Mouse (Mus musculus) colon, adult 2 months (tissue): ENCODE results near the gene Gm10521. TPM values are rescaled to one million over a fixed set of nuclear protein-coding genes. Genes with fewer than 3 reads are reported as not detected.

Source experiments
- polyA plus RNA-seq: library from polyadenylated mRNA; depleted of rRNA; stranded (reverse); fragments of >200 nt; gene quantifications from 2 replicates; pipeline ENCODE4 v1.2.3, GENCODE M21; 2012; rRNA removed

Gene Gm10521
- 0.08 and 0.09 TPM in 2 replicates for polyA plus RNA-seq

DNA sequence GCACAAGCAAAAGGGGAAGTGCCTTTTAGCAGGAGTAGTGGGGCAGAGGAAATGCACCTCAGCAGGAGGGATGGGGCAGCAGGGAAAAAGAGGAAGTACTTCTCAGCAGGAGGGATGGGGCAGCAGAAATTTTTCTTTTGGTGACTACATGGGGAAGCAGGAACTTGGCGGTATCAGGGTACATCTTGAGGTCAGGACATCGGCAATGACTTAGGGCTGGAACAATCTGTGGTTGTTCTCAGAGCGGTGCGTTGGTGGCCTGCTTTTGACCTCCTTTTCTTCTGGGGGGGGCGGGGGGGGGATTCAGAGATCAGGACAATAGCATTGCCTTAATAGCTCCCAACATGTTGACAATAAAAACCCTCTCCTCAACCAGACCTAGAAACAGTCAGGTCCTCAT is at the start of gene Gm10521:
Gene Gm10521, plus strand, starts transcription at position 301 of the 400 bp plus-strand sequence.

DNA sequence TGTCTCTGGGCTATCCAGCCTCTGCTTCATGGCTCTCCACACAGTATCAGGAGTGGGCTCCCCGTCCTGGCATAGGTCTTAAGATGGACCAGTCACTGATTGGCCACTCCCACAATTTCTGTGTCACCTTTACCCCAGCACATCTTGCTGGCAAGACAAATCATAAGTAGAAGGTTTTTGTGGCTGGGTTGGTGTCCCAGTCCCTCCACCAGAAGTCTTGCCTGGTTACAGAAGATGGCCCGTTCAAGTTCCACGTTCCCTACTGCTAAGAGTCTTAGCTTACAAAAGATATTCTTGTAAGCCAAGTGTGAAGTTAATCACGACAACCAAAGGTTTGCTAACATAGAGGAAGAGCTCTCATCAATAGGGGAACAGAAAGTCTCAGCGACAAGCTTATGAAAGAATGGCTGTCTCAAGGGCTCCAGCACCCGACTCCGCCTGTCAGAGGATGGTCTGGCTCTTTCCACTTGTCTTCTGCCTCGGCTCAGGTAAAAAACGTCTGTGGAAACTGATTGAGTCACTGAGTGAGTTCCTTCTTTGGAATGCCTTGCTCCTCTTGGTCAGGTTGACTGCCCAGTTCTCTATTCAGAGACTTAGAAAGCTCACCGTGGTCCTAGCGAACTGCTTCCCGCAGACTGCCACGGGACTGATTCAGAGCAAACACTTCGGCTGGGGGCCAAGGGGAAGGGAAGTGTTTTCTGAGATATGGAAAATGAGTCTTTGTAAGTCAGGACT is 22.0 kb downstream of the Gm10521 start, which contains the start of gene Slamf6:
Gene Slamf6, plus strand, starts transcription at position 211 of the 735 bp plus-strand sequence.

Other genes starting within 250 kb of the Gm10521 start
- gene Slamf7, start 242.6 kb upstream of the Gm10521 start, polyA plus RNA-seq = 1.4 TPM in 2 replicates
- gene Cd48, start 213.7 kb upstream of the Gm10521 start, polyA plus RNA-seq = 1.6 and 2.7 TPM in 2 replicates
- gene Slamf1, start 128.5 kb upstream of the Gm10521 start, polyA plus RNA-seq = 0.07 and 0.08 TPM in 2 replicates
- 0.44 and 0.59 TPM in 2 replicates for gene Cd84, start 56.0 kb upstream of the Gm10521 start, polyA plus RNA-seq
- gene Slamf6, start 21.9 kb downstream of the Gm10521 start, polyA plus RNA-seq = 0.20 and 0.27 TPM in 2 replicates
- 2.5 and 2.6 TPM in 2 replicates for gene Vangl2, start 132.8 kb downstream of the Gm10521 start, polyA plus RNA-seq
- gene Nhlh1, start 161.9 kb downstream of the Gm10521 start, polyA plus RNA-seq = not detected in 2 replicates
- 26.1 and 37.2 TPM in 2 replicates for gene Copa, start 186.9 kb downstream of the Gm10521 start, polyA plus RNA-seq
- gene Ncstn, start 187.1 kb downstream of the Gm10521 start, polyA plus RNA-seq = 99.1 and 101 TPM in 2 replicates
- gene Pex19, start 231.1 kb downstream of the Gm10521 start, polyA plus RNA-seq = 41.3 and 47.3 TPM in 2 replicates